Mouse (Mus musculus) hindbrain, postnatal 0 days (tissue): ENCODE measurements around the gene Fbp1. TPM values are rescaled to one million over a fixed set of nuclear protein-coding genes. Genes with fewer than 3 reads are reported as not detected.

Experiments
- ATAC-seq: fragments of 200-750 bp; cut with Nextera tagmentation; 2 replicates; pipeline ENCODE4 v1.8.0; 2017; ENCODE audit warnings: mild to moderate bottlenecking, moderate TSS enrichment, moderate library complexity
- DNase-seq: peaks from one replicate; pipeline ENCODE4 v3.0.0-alpha.2; 2015; ENCODE audit warnings: low spot score
- H3K27ac ChIP-seq: fragments of 300-500 bp; sonication (generic); 2 replicates; pipeline ENCODE4 v1.5.1; 2014; ENCODE audit warnings: mild to moderate bottlenecking
- H3K27me3 ChIP-seq: fragments of 300-500 bp; sonication (generic); 2 replicates; pipeline ENCODE4 v1.6.1; 2014; ENCODE audit warnings: low read length, mixed read lengths; ENCODE audit not compliant: insufficient read depth
- H3K36me3 ChIP-seq: fragments of 300-500 bp; sonication (generic); 2 replicates; pipeline ENCODE4 v1.6.1; 2014; ENCODE audit warnings: low read length, mixed read lengths; ENCODE audit not compliant: insufficient read depth
- H3K4me1 ChIP-seq: fragments of 300-500 bp; sonication (generic); 2 replicates; pipeline ENCODE4 v1.6.1; 2014; ENCODE audit warnings: antibody characterized with exemption, low read length, mixed read lengths; ENCODE audit not compliant: insufficient read depth
- H3K4me2 ChIP-seq: fragments of 300-500 bp; sonication (generic); 2 replicates; pipeline ENCODE4 v1.6.1; 2014; ENCODE audit warnings: low read depth, mild to moderate bottlenecking, low read length, moderate library complexity, mixed read lengths
- H3K4me3 ChIP-seq: fragments of 300-500 bp; sonication (generic); 2 replicates; pipeline ENCODE4 v1.5.1; 2014; ENCODE audit warnings: low read length
- H3K9ac ChIP-seq: fragments of 300-500 bp; sonication (generic); replicated peaks from 2 replicates; pipeline ENCODE4 v1.6.1; 2014; ENCODE audit warnings: mild to moderate bottlenecking, low read length, moderate library complexity, mixed read lengths
- H3K9me3 ChIP-seq: fragments of 300-500 bp; sonication (generic); 2 replicates; pipeline ENCODE4 v1.6.1; 2016; ENCODE audit warnings: low read length, mixed read lengths
- CTCF ChIP-seq: IDR thresholded peaks from 2 replicates; pipeline ENCODE4 v1.5.1; 2016; ENCODE audit warnings: antibody characterized with exemption, control low read depth, low read depth
- WGBS: fragments of 180-500 bp; shearing (Covaris S2); extraction: QIAGEN DNeasy Blood & Tissue Kit; methylation state at CpG from one replicate; pipeline ENCODE4 v1.1.7; 2014; 5-methylcytosine and 5-hydroxymethylcytosine counted together
- polyA plus RNA-seq: library from polyadenylated mRNA; unstranded; fragments of >200 nt; fragmentation: Nextera tagmentation; extraction: Ambion mirVana; gene quantifications from 2 replicates; pipeline ENCODE4 v1.2.1, GENCODE M21; 2015
- total RNA-seq: library from RNA; depleted of rRNA; stranded (reverse); fragments of >200 nt; gene quantifications from 2 replicates; pipeline ENCODE4 v1.2.3, GENCODE M21; 2014

Fbp1 gene
- total and polyA plus RNA-seq, 2 experiments from 2014 or later, result 0.50 to 2.1 TPM

GRCm38 (mm10) chr13:62877247-62877646 lies 10.8 kb downstream of the Fbp1 start:
- Histone ChIP-seq H3K4me1 (no peaks in the 10 kb centered on the region), H3K27ac (no peak overlapping the region), H3K36me3 (no peaks in the 10 kb centered on the region), H3K9me3 (no peaks in the 10 kb centered on the region), H3K4me2 (no peak overlapping the region), H3K4me3 (no peak overlapping the region), H3K27me3 (no peaks in the 10 kb centered on the region), H3K9ac (no peak overlapping the region)
- no peak for TF ChIP-seq CTCF
- ATAC-seq, result no peak
- 15% methylated on average over 5 of the region's 5 CpGs for WGBS
- DNase-seq, result no peak

DNA sequence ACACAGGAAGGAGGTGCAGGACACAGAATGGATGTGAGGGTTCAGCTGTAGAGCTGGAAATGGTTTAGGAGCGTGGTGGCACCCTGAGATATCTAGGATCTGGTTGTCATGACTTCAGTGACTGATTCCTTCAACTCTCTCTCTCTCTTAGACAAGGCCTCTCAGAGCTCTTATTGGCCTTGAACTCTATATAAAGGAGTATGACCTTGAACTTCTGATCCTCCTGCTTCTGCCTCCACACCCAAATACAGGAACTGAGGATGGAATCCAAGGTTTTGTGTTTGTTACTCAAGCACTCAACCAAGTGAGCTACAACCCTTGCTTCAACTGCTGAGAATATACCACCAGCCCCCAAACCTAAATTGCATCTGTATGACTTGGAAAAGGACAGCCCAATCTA lies 12.0 kb downstream of the Fbp1 start:
- ATAC-seq (no peak), DNase-seq (no peak)
- 68% methylated on average over 1 of the region's 1 CpGs for WGBS
- Histone ChIP-seq H3K36me3 (no peaks in the 10 kb centered on the region), H3K4me3 (no peak overlapping the region), H3K4me1 (no peaks in the 10 kb centered on the region), H3K9ac (no peak overlapping the region), H3K9me3 (no peaks in the 10 kb centered on the region), H3K4me2 (no peak overlapping the region), H3K27me3 (no peaks in the 10 kb centered on the region), H3K27ac (no peak overlapping the region)
- no peak for TF ChIP-seq CTCF

GRCm38 (mm10) chr13:62872252-62872651 lies 15.8 kb downstream of the Fbp1 start:
- no peak for ATAC-seq
- Histone ChIP-seq H3K27ac (no peak overlapping the region), H3K4me1 (no peaks in the 10 kb centered on the region), H3K4me2 (no peak overlapping the region), H3K4me3 (no peak overlapping the region), H3K27me3 (no peaks in the 10 kb centered on the region), H3K9me3 (no peaks in the 10 kb centered on the region), H3K9ac (no peak overlapping the region), H3K36me3 (no peaks in the 10 kb centered on the region)
- no peak for TF ChIP-seq CTCF
- WGBS, result 67% methylated on average over 3 of the region's 3 CpGs
- DNase-seq, result no peak

- Histone ChIP-seq H3K36me3 (no peaks in the 10 kb centered on the region), H3K27ac (no peak overlapping the region), H3K9ac (no peak overlapping the region), H3K4me2 (no peak overlapping the region), H3K27me3 (no peaks in the 10 kb centered on the region), H3K4me3 (no peak overlapping the region), H3K4me1 (no peaks in the 10 kb centered on the region), H3K9me3 (no peaks in the 10 kb centered on the region)
- ATAC-seq (no peak), DNase-seq (no peak)
- 87% methylated on average over 2 of the region's 2 CpGs for WGBS
- TF ChIP-seq CTCF, result no peak
These were observed 17.5 kb downstream of the Fbp1 start for GRCm38 (mm10) chr13:62870605-62871004.

GRCm38 (mm10) chr13:62866817-62867216 lies 21.3 kb downstream of the Fbp1 start:
- Histone ChIP-seq H3K9me3 (no peaks in the 10 kb centered on the region), H3K27ac (0 out of 2 replicates have a peak overlapping the region, but pooled peaks have one; percentile 20), H3K4me3 (no peak overlapping the region), H3K36me3 (no peaks in the 10 kb centered on the region), H3K4me2 (no peak overlapping the region), H3K4me1 (no peaks in the 10 kb centered on the region), H3K27me3 (no peaks in the 10 kb centered on the region), H3K9ac (no peak overlapping the region)
- ATAC-seq (peak; percentile 78; the same call in 1 of the 2 replicates), DNase-seq (peak; percentile 65)
- no peak for TF ChIP-seq CTCF
- WGBS, result 55% methylated on average over 4 of the region's 4 CpGs

GRCm38 (mm10) chr13:62865651-62866315 lies 22.3 kb downstream of the Fbp1 start:
- Histone ChIP-seq H3K4me2 (no peak overlapping the region), H3K9ac (no peak overlapping the region), H3K36me3 (no peaks in the 10 kb centered on the region), H3K9me3 (no peaks in the 10 kb centered on the region), H3K27ac (no peak overlapping the region), H3K27me3 (no peaks in the 10 kb centered on the region), H3K4me3 (no peak overlapping the region), H3K4me1 (no peaks in the 10 kb centered on the region)
- peak; percentile 31; the same call in 1 of the 2 replicates for ATAC-seq
- no peak for TF ChIP-seq CTCF
- WGBS, result 56% methylated on average over 11 of the region's 11 CpGs
- no peak for DNase-seq

DNA sequence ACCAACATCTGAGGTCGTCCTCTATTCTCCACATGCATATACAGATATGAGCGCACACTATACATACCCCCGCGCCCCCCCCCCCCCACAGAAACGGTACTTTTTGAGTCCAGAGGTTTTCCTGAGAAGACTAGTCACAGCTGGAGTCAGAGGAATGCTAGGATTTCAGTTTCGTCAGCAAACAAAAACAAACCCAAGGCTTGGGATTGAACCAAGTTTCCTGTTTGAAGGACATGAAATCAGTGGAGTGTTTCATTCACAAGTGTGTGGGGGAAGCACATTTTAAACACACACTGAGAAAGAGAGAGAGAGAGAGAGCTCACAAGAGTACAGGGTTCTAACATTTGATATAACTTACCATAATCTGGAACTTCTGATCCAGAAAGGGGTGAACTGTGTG lies 24.3 kb downstream of the Fbp1 start:
- Histone ChIP-seq H3K9ac (no peak overlapping the region), H3K9me3 (no peaks in the 10 kb centered on the region), H3K4me1 (no peaks in the 10 kb centered on the region), H3K4me2 (no peak overlapping the region), H3K4me3 (no peak overlapping the region), H3K36me3 (no peaks in the 10 kb centered on the region), H3K27me3 (no peaks in the 10 kb centered on the region), H3K27ac (no peak overlapping the region)
- DNase-seq (no peak), ATAC-seq (no peak)
- TF ChIP-seq CTCF, result no peak
- WGBS, result 72% methylated on average over 6 of the region's 6 CpGs
